Mouse (Mus musculus): ENCODE data around the gene Cyth3. TPM values are rescaled to one million over a fixed set of nuclear protein-coding genes. Genes with fewer than 3 reads are reported as not detected.

Gene Cyth3
- polyA plus RNA-seq, 1 experiment: 39.8 TPM

DNA sequence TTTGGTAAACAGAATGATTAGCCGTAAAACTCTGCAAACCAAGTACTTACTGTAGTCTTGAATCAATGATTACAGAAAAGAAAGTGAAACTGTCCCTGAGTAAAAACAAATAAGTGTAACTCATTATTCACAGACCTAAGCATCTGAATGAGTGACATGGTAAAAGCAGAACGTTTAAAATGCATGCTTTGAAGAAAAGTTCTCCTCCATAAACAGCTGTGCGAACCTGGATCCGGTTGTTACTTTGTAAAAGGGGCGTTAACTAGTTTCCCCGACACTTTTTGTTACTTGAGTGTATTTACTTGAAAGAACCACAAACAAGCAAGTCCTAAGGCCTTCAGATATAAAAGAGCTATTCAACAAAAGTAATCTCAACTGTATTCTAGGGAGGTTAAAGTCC lies 108.7 kb downstream of the Cyth3 start:
- WGBS: 15% methylated on average over 6 of the region's 6 CpGs
- H3K27me3 ChIP-seq (ENCODE audit: control insufficient read depth, insufficient read depth, low read length): no peaks in the 10 kb centered on the region
- DNase-seq: no peak
- no peak overlapping the region for H3K27ac ChIP-seq (ENCODE audit: insufficient read depth, low read length)
- TF ChIP-seq POLR2A (IDR thresholded peaks at IDR 0.05; ENCODE audit: borderline replicate concordance, insufficient read depth, low read length) (no peak), CTCF (IDR thresholded peaks at IDR 0.05; ENCODE audit: borderline replicate concordance, insufficient read depth, low read depth, low read length) (no peak)
- H3K4me3 ChIP-seq (replicated peaks; ENCODE audit: insufficient read depth, low read depth, low read length): peak overlapping the region; percentile 45
- H3K4me1 ChIP-seq (ENCODE audit: control insufficient read depth, insufficient read depth, low read length): no peaks in the 10 kb centered on the region

DNA sequence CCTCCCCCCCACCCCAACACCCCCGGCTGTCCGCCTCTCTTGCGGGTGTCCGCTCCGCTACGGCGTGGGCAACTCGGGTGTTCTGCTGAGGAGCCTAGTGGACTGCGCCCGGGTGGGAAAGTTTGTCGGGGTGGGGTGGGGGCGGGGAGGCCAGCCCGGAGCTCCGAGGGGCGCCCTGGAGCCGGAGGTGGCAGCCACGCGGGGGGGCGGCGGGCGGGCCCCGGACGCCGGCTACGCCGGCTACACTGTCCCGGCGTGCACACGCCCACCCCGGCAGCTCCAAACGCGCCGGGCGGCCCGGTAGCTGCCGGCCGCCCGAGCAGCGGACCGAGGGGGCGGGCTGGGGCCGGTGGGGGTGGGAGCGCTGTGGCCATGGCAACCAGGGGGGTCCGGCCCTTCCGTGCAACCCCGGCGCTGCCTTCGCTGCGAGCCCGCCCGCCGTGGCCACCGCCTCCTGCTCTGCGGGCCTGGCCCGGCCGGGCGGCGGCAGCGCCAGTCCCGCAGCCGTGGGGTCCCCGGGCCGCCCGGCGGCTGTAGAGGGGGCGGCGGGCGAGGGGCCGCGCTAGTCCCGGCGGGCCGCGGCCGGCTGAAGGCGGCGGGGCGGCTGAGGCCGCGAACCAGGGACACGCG lies 109.4 kb downstream of the Cyth3 start:
- no peak for DNase-seq
- 1% methylated on average over 80 of the region's 82 CpGs for WGBS

GRCm38 (mm10) chr5:143732180-143732891 lies 110.1 kb downstream of the Cyth3 start, which contains the start of gene Usp42:
Gene Usp42 (minus strand): TSS chr5:143732280.
- peak; percentile 99 for TF ChIP-seq POLR2A (IDR thresholded peaks at IDR 0.05; ENCODE audit: borderline replicate concordance, insufficient read depth, low read length)
- TF ChIP-seq CTCF (IDR thresholded peaks at IDR 0.05; ENCODE audit: borderline replicate concordance, insufficient read depth, low read depth, low read length): 0 out of 2 replicates have a peak, but pooled peaks have one; percentile 22
- Histone ChIP-seq H3K27me3 (ENCODE audit: control insufficient read depth, insufficient read depth, low read length) (no peaks in the 10 kb centered on the region), H3K27ac (ENCODE audit: insufficient read depth, low read length) (peak within 1 kb of the TSS; percentile 95), H3K4me1 (ENCODE audit: control insufficient read depth, insufficient read depth, low read length) (no peaks in the 10 kb centered on the region), H3K4me3 (replicated peaks; ENCODE audit: insufficient read depth, low read depth, low read length) (peak within 1 kb of the TSS; percentile 96)
- peak; percentile 96 to 99 for DNase-seq
- under 1% methylated on average over 81 of the region's 82 CpGs for WGBS

More for the DNA sequence above, 109.4 kb downstream of the Cyth3 start:
- Histone ChIP-seq H3K4me1 (ENCODE audit: control insufficient read depth, insufficient read depth, low read length) (no peaks in the 10 kb centered on the region), H3K27ac (ENCODE audit: insufficient read depth, low read length) (peak overlapping the region; percentile 55; the same call in 1 of the 2 replicates), H3K27me3 (ENCODE audit: control insufficient read depth, insufficient read depth, low read length) (no peaks in the 10 kb centered on the region), H3K4me3 (replicated peaks; ENCODE audit: insufficient read depth, low read depth, low read length) (peak overlapping the region; percentile 45)
- TF ChIP-seq POLR2A (IDR thresholded peaks at IDR 0.05; ENCODE audit: borderline replicate concordance, insufficient read depth, low read length) (no peak), CTCF (IDR thresholded peaks at IDR 0.05; ENCODE audit: borderline replicate concordance, insufficient read depth, low read depth, low read length) (no peak)

DNA sequence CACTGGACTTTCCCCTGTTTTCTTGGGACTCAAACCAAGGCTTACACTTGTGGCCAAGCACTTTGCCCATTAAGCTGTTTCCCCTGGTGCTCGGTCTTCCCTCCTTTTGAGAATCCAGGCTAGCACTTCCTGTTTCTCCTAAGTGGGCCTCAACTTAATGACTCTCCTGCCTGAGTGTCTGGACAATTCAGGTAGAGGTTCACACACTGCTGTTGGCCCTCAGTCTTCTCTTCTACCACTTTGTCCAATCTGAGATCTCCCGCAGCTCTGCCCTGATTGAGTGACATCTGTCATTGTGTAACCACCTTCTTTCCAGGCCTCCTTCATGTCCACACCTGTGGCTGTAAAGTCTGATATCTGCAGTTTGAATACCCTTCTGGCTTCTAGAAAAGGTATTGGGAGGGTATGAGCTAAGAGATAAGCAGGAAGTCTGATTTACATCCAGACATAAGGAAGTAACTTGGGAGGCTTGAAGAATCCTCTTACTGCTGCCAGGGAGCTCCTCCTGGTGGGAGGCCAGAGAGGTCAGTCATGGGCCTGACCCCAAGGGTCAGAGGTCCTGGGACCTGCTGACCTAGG lies 127.5 kb downstream of the Cyth3 start:
- 23% methylated on average over 2 of the region's 2 CpGs for WGBS
- Histone ChIP-seq H3K27ac (ENCODE audit: insufficient read depth, low read length) (no peak overlapping the region), H3K4me3 (replicated peaks; ENCODE audit: insufficient read depth, low read depth, low read length) (no peak overlapping the region), H3K4me1 (ENCODE audit: control insufficient read depth, insufficient read depth, low read length) (no peaks in the 10 kb centered on the region), H3K27me3 (ENCODE audit: control insufficient read depth, insufficient read depth, low read length) (no peaks in the 10 kb centered on the region)
- no peak for DNase-seq
- TF ChIP-seq CTCF (IDR thresholded peaks at IDR 0.05; ENCODE audit: borderline replicate concordance, insufficient read depth, low read depth, low read length) (no peak), POLR2A (IDR thresholded peaks at IDR 0.05; ENCODE audit: borderline replicate concordance, insufficient read depth, low read length) (no peak)

GRCm38 (mm10) chr5:143755529-143756141 lies 133.4 kb downstream of the Cyth3 start:
- no peak overlapping the region for H3K4me3 ChIP-seq (replicated peaks; ENCODE audit: insufficient read depth, low read depth, low read length)
- H3K4me1 ChIP-seq (ENCODE audit: control insufficient read depth, insufficient read depth, low read length): peaks cover 5% of the 10 kb centered on the region
- H3K27ac ChIP-seq (ENCODE audit: insufficient read depth, low read length): no peak overlapping the region
- no peaks in the 10 kb centered on the region for H3K27me3 ChIP-seq (ENCODE audit: control insufficient read depth, insufficient read depth, low read length)
- TF ChIP-seq CTCF (IDR thresholded peaks at IDR 0.05; ENCODE audit: borderline replicate concordance, insufficient read depth, low read depth, low read length): no peak
- no peak for TF ChIP-seq POLR2A (IDR thresholded peaks at IDR 0.05; ENCODE audit: borderline replicate concordance, insufficient read depth, low read length)
- 93% methylated on average over 9 of the region's 9 CpGs for WGBS
- no peak for DNase-seq

- Histone ChIP-seq H3K27me3 (ENCODE audit: control insufficient read depth, insufficient read depth, low read length) (no peaks in the 10 kb centered on the region), H3K27ac (ENCODE audit: insufficient read depth, low read length) (no peak overlapping the region), H3K4me3 (replicated peaks; ENCODE audit: insufficient read depth, low read depth, low read length) (peak overlapping the region; percentile 80), H3K4me1 (ENCODE audit: control insufficient read depth, insufficient read depth, low read length) (peaks cover 5% of the 10 kb centered on the region)
- peak; percentile 90 to 97 for DNase-seq
- WGBS: 25% methylated on average over 28 of the region's 28 CpGs
- TF ChIP-seq CTCF (IDR thresholded peaks at IDR 0.05; ENCODE audit: borderline replicate concordance, insufficient read depth, low read depth, low read length) (no peak), POLR2A (IDR thresholded peaks at IDR 0.05; ENCODE audit: borderline replicate concordance, insufficient read depth, low read length) (peak; percentile 56; the same call in 1 of the 2 replicates)
Measured at GRCm38 (mm10) chr5:143757755-143758443, 135.7 kb downstream of the Cyth3 start.

- Histone ChIP-seq H3K27ac (ENCODE audit: insufficient read depth, low read length) (no peak overlapping the region), H3K4me3 (replicated peaks; ENCODE audit: insufficient read depth, low read depth, low read length) (no peak overlapping the region), H3K27me3 (ENCODE audit: control insufficient read depth, insufficient read depth, low read length) (no peaks in the 10 kb centered on the region), H3K4me1 (ENCODE audit: control insufficient read depth, insufficient read depth, low read length) (peaks cover 5% of the 10 kb centered on the region)
- TF ChIP-seq CTCF (IDR thresholded peaks at IDR 0.05; ENCODE audit: borderline replicate concordance, insufficient read depth, low read depth, low read length) (no peak), POLR2A (IDR thresholded peaks at IDR 0.05; ENCODE audit: borderline replicate concordance, insufficient read depth, low read length) (no peak)
- DNase-seq: no peak
- 86% methylated on average over 8 of the region's 8 CpGs for WGBS
Measured at GRCm38 (mm10) chr5:143759554-143759953, 137.3 kb downstream of the Cyth3 start.

Other genes with a start within 250 kb of the Cyth3 start
- 32.1 and 32.6 TPM in 2 replicates for gene Kdelr2, start 218.6 kb upstream of the Cyth3 start, polyA plus RNA-seq (2012; rRNA removed)
- 27.8 and 30.4 TPM in 2 replicates for gene Daglb, start 157.9 kb upstream of the Cyth3 start, polyA plus RNA-seq (2012; rRNA removed)
- 557 and 572 TPM in 2 replicates for gene Rac1, start 94.4 kb upstream of the Cyth3 start, polyA plus RNA-seq (2012; rRNA removed)
- 12.9 and 13.9 TPM in 2 replicates for gene Usp42, start 109.8 kb downstream of the Cyth3 start, polyA plus RNA-seq (2012; rRNA removed)
- 40.5 and 40.9 TPM in 2 replicates for gene Eif2ak1, start 195.3 kb downstream of the Cyth3 start, polyA plus RNA-seq (2012; rRNA removed)

Data from cerebellum, adult 2 months (tissue).